18 mouse cellular contexts compared by ENCODE assay signal in genomic region chr1:43768385-43768990, GRCm38 (mm10). TPM values are rescaled to one million over a fixed set of nuclear protein-coding genes. Genes with fewer than 3 reads are reported as not detected.
DNase-seq lines count a peak whose midpoint lies in the region; ATAC-seq and TF ChIP-seq lines count a peak whose summit lies in the region.
"Had no signal": no experiment of that assay in that cellular context is flagged by ENCODE, and none has a peak within 500 bp of the region (broad histone marks: within the 10 kb centered on the region; RNA-seq: fewer than 3 reads in every experiment).

No protein-coding gene starts in this region.

- TF ChIP-seq POLR2A in myocyte (IDR thresholded peaks at IDR 0.05; ENCODE audit: insufficient read length, low read depth), result no peak

- POLR2A ChIA-PET in Patski (lab: Charles Lee), result no interaction called here

- DNase-seq in CD4-positive helper T cell, adult 2 months (ENCODE audit: low read depth, low spot score), result peak; percentile 48
- peak; percentile 84 for DNase-seq in Patski (ENCODE audit: low read depth, low spot score)
- DNase-seq in thymus, postnatal 25 days, result peak; percentile 59
- DNase-seq in cerebellum, adult 9-10 months, result no peak
- no peak for DNase-seq in adrenal gland, postnatal 36 days
- DNase-seq in urinary bladder, postnatal 25 days (ENCODE audit: low spot score), result no peak
- DNase-seq: adrenal gland, postnatal 25 days; cerebellum, postnatal 10 days; forebrain, postnatal 0 days; gastrocnemius, postnatal 14 days; lung, postnatal 36 days; right cerebral cortex, postnatal 25 days had no signal

- H3K27me3 ChIP-seq in Patski, result no peaks in the 10 kb centered on the region
- H3K27me3 ChIP-seq in myocyte (ENCODE audit: control insufficient read depth, insufficient read depth, insufficient read length), result no peaks in the 10 kb centered on the region
- H3K27me3 ChIP-seq: heart, embryonic 13.5 days; kidney, embryonic 15.5 days; limb, embryonic 12.5 days had no signal

- H3K79me2 ChIP-seq in myocyte (ENCODE audit: control insufficient read depth, insufficient read depth), result no peaks in the 10 kb centered on the region

- ATAC-seq in Patski, result peak; percentile 94
- ATAC-seq: forebrain, postnatal 0 days had no signal

- in situ Hi-C loops in Patski (cut with MboI; ENCODE audit: low pct_unique_long_range_greater_than_20kb), result loop anchor here (5.0 kb wide), 1 partner anchor 49 kb away; no protein-coding TSS in a partner anchor

- H3K4me3 ChIP-seq in myocyte, result no peak overlapping the region
- H3K4me3 ChIP-seq: heart, embryonic 13.5 days; hindbrain, embryonic 10.5 days; kidney, embryonic 15.5 days; limb, embryonic 12.5 days had no signal

- peak; percentile 29 for TF ChIP-seq CTCF in Patski (IDR thresholded peaks at IDR 0.05)

- no peak overlapping the region for H3ac ChIP-seq in myocyte (ENCODE audit: control insufficient read depth, insufficient read length)

- peaks cover 17% of the 10 kb centered on the region for H3K36me3 ChIP-seq in myocyte (ENCODE audit: control insufficient read depth, insufficient read depth)

- peak overlapping the region; percentile 29 for H3K4me2 ChIP-seq in myocyte (ENCODE audit: low read depth)
- H3K4me2 ChIP-seq: heart, embryonic 13.5 days; kidney, embryonic 15.5 days; limb, embryonic 12.5 days; midbrain, embryonic 11.5 days had no signal

- CTCF ChIA-PET in Patski (lab: Charles Lee), result no interaction called here

TF ChIP-seq in myocyte, 11 proteins besides CTCF, POLR2A, EP300 and RAD21:
- no peak for TF ChIP-seq SRF (IDR thresholded peaks at IDR 0.05; ENCODE audit: control insufficient read depth, insufficient read length, low read depth)
- no peak for TF ChIP-seq TCF12 (IDR thresholded peaks at IDR 0.05; ENCODE audit: insufficient read depth, poor library complexity, severe bottlenecking)
- TF ChIP-seq REST (IDR thresholded peaks at IDR 0.05; ENCODE audit: insufficient read depth, insufficient read length), result no peak
- TF ChIP-seq CEBPB (IDR thresholded peaks at IDR 0.05; ENCODE audit: insufficient read depth, poor library complexity, severe bottlenecking), result no peak
- TF ChIP-seq MAX (IDR thresholded peaks at IDR 0.05; ENCODE audit: low read depth), result no peak
- no peak for TF ChIP-seq E2F4 (IDR thresholded peaks at IDR 0.05; ENCODE audit: insufficient read depth)
- no peak for TF ChIP-seq MYOG (IDR thresholded peaks at IDR 0.05; ENCODE audit: control insufficient read depth in 1 of 3, insufficient read depth in 1 of 3, insufficient read length in 2 of 3, low read depth in 2 of 3)
- TF ChIP-seq POLR2AphosphoS2 (IDR thresholded peaks at IDR 0.05; ENCODE audit: insufficient read length, low read depth), result no peak
- TF ChIP-seq TCF3 (IDR thresholded peaks at IDR 0.05; ENCODE audit: insufficient read length, low read depth), result no peak
- no peak for TF ChIP-seq MYOD1 (IDR thresholded peaks at IDR 0.05; ENCODE audit: control insufficient read depth in 1 of 3, insufficient read length in 2 of 3, low read depth in 2 of 3)
- TF ChIP-seq USF1 (IDR thresholded peaks at IDR 0.05; ENCODE audit: low read depth), result no peak

RNA-seq across cellular contexts. Expression of gene 1500015O10Rik, which starts 38.1 kb away (rescaled TPM):
- 2.0 TPM for polyA plus RNA-seq in Patski (2021)
- polyA plus RNA-seq in myocyte (2012; fragmentation: generic; extraction: Trizol), result 7.2 TPM
- total RNA-seq in adrenal gland, postnatal 36 days (2021), result 100 to 1,000 TPM; 187 to 227 TPM

RNA-seq across cellular contexts. Expression of gene Uxs1, which starts 59.1 kb away (rescaled TPM):
- polyA plus RNA-seq in Patski (2021) (100 TPM), myocyte (2012; fragmentation: generic; extraction: Trizol) (27.4 TPM)
- 10 to 100 TPM; 57.0 to 58.8 TPM for total RNA-seq in adrenal gland, postnatal 36 days (2021)

Comparison
In these comparisons a context has a peak if more than half of its experiments do, and no peak if none do; other contexts are left out.
1. DNase-seq: peak in CD4-positive helper T cell, adult 2 months (single experiment), Patski (single experiment) and thymus, postnatal 25 days (single experiment); none in cerebellum, adult 9-10 months (single experiment), adrenal gland, postnatal 36 days (0 of 2) and urinary bladder, postnatal 25 days (single experiment).